Mouse (Mus musculus) adrenal gland, adult 8-10 months (tissue): ENCODE data around the gene Fam169b. TPM values are rescaled to one million over a fixed set of nuclear protein-coding genes. Genes with fewer than 3 reads are reported as not detected.

Source experiments
- total RNA-seq, 4 experiments: library from RNA; stranded (reverse); gene quantifications; 2 replicates each; pipeline ENCODE4 v1.2.4; 2022

Gene Fam169b
- total RNA-seq, 4 experiments from 2014 or later = 0.12 to 0.17 (median 0.15) TPM

Other genes starting within 250 kb of the Fam169b start
- gene Pgpep1l, start 9.6 kb upstream of the Fam169b start, total RNA-seq = under 1 TPM in 1 of 4 experiments, not detected in 3; 0.59 TPM